Mouse (Mus musculus) megakaryocyte, embryonic 14.5 days (primary cell): ENCODE data around the gene Nipal4. TPM values are rescaled to one million over a fixed set of nuclear protein-coding genes. Genes with fewer than 3 reads are reported as not detected.

Source experiments
- H3K27me3 ChIP-seq: replicated peaks from 2 replicates; pipeline ENCODE3; 2012; ENCODE audit warnings: inconsistent platforms
- H3K36me3 ChIP-seq: replicated peaks from 2 replicates; pipeline ENCODE3; 2012; ENCODE audit warnings: low read length, inconsistent platforms, mixed read lengths
- H3K4me1 ChIP-seq: 2 replicates; pipeline ENCODE4 v1.6.1; 2012; ENCODE audit warnings: inconsistent platforms
- H3K4me3 ChIP-seq: replicated peaks from 2 replicates; pipeline ENCODE3; 2012; ENCODE audit warnings: moderate library complexity, mild to moderate bottlenecking, inconsistent platforms
- H3K9me3 ChIP-seq: 2 replicates; pipeline ENCODE4 v1.6.1; 2012; ENCODE audit warnings: inconsistent platforms
- FLI1 ChIP-seq: IDR thresholded peaks from 2 replicates; pipeline ENCODE4 v1.6.1; 2012; ENCODE audit warnings: low read length, inconsistent platforms, mixed read lengths
- GATA1 ChIP-seq: IDR thresholded peaks from 3 replicates; pipeline ENCODE4 v1.6.1; 2012; ENCODE audit warnings: mixed read lengths, low read length, inconsistent platforms, borderline replicate concordance
- polyA plus RNA-seq: library from polyadenylated mRNA; stranded (reverse); fragments of >175 nt; gene quantifications from 2 replicates; pipeline ENCODE4 v1.2.3, GENCODE M21; 2012; ENCODE audit warnings: low replicate concordance; ENCODE audit not compliant: insufficient read depth

Gene Nipal4
- not detected in 2 replicates for polyA plus RNA-seq

- peaks cover 47% of the 10 kb centered on the region for H3K27me3 ChIP-seq
- peaks cover 8% of the 10 kb centered on the region for H3K4me1 ChIP-seq
- H3K4me3 ChIP-seq: peak within 1 kb of the TSS; percentile 88
- no peak for TF ChIP-seq FLI1
- no peak for TF ChIP-seq GATA1
- H3K36me3 ChIP-seq: no peaks in the 10 kb centered on the region
- no peaks in the 10 kb centered on the region for H3K9me3 ChIP-seq
Measured at GRCm38 (mm10) chr11:46165866-46166585, at the start of gene Nipal4. TSS of gene Nipal4 (minus strand) at chr11:46166508.

GRCm38 (mm10) chr11:46215354-46215753 lies 49.0 kb upstream of the Nipal4 start:
- peaks cover 14% of the 10 kb centered on the region; the same call in 1 of the 2 replicates for H3K4me1 ChIP-seq
- no peaks in the 10 kb centered on the region for H3K27me3 ChIP-seq
- no peaks in the 10 kb centered on the region for H3K9me3 ChIP-seq
- H3K36me3 ChIP-seq: peaks cover 34% of the 10 kb centered on the region
- no peak overlapping the region for H3K4me3 ChIP-seq
- TF ChIP-seq GATA1 (no peak), FLI1 (no peak)

- TF ChIP-seq GATA1 (no peak), FLI1 (no peak)
- H3K4me3 ChIP-seq: no peak overlapping the region
- H3K9me3 ChIP-seq: no peaks in the 10 kb centered on the region
- peaks cover 34% of the 10 kb centered on the region for H3K36me3 ChIP-seq
- no peaks in the 10 kb centered on the region for H3K27me3 ChIP-seq
- peaks cover 14% of the 10 kb centered on the region; the same call in 1 of the 2 replicates for H3K4me1 ChIP-seq
Measured at GRCm38 (mm10) chr11:46214368-46215230, 48.3 kb upstream of the Nipal4 start.

GRCm38 (mm10) chr11:46213844-46214243 lies 47.5 kb upstream of the Nipal4 start:
- Histone ChIP-seq H3K4me1 (peaks cover 6% of the 10 kb centered on the region; the same call in 1 of the 2 replicates), H3K36me3 (peaks cover 33% of the 10 kb centered on the region), H3K4me3 (no peak overlapping the region), H3K27me3 (no peaks in the 10 kb centered on the region), H3K9me3 (no peaks in the 10 kb centered on the region)
- no peak for TF ChIP-seq FLI1
- no peak for TF ChIP-seq GATA1

GRCm38 (mm10) chr11:46211858-46212257 lies 45.5 kb upstream of the Nipal4 start:
- Histone ChIP-seq H3K4me1 (0 out of 2 replicates have a peak, but pooled peaks cover 2% of the 10 kb centered on the region), H3K36me3 (peaks cover 48% of the 10 kb centered on the region)
- TF ChIP-seq GATA1 (no peak), FLI1 (no peak)

GRCm38 (mm10) chr11:46209884-46210283 lies 43.6 kb upstream of the Nipal4 start:
- Histone ChIP-seq H3K27me3 (no peaks in the 10 kb centered on the region), H3K4me1 (no peaks in the 10 kb centered on the region), H3K4me3 (no peak overlapping the region), H3K36me3 (peaks cover 66% of the 10 kb centered on the region), H3K9me3 (no peaks in the 10 kb centered on the region)
- TF ChIP-seq GATA1 (no peak), FLI1 (no peak)

More at GRCm38 (mm10) chr11:46211858-46212257, 45.5 kb upstream of the Nipal4 start:
- Histone ChIP-seq H3K4me3 (no peak overlapping the region), H3K9me3 (no peaks in the 10 kb centered on the region), H3K27me3 (no peaks in the 10 kb centered on the region)

GRCm38 (mm10) chr11:46205639-46206409 lies 39.5 kb upstream of the Nipal4 start:
- no peak for TF ChIP-seq GATA1
- no peak for TF ChIP-seq FLI1
- H3K4me3 ChIP-seq: no peak overlapping the region
- H3K36me3 ChIP-seq: peaks cover 67% of the 10 kb centered on the region
- no peaks in the 10 kb centered on the region for H3K27me3 ChIP-seq
- H3K9me3 ChIP-seq: no peaks in the 10 kb centered on the region
- H3K4me1 ChIP-seq: no peaks in the 10 kb centered on the region

GRCm38 (mm10) chr11:46204841-46205240 lies 38.5 kb upstream of the Nipal4 start:
- Histone ChIP-seq H3K4me3 (no peak overlapping the region), H3K4me1 (no peaks in the 10 kb centered on the region), H3K27me3 (no peaks in the 10 kb centered on the region), H3K36me3 (peaks cover 77% of the 10 kb centered on the region), H3K9me3 (no peaks in the 10 kb centered on the region)
- TF ChIP-seq GATA1: no peak
- TF ChIP-seq FLI1: no peak

GRCm38 (mm10) chr11:46202547-46202887 lies 36.2 kb upstream of the Nipal4 start:
- TF ChIP-seq FLI1 (no peak), GATA1 (no peak)
- H3K4me3 ChIP-seq: no peak overlapping the region
- H3K9me3 ChIP-seq: no peaks in the 10 kb centered on the region
- no peaks in the 10 kb centered on the region for H3K4me1 ChIP-seq
- H3K36me3 ChIP-seq: peaks cover 81% of the 10 kb centered on the region
- no peaks in the 10 kb centered on the region for H3K27me3 ChIP-seq
